Mouse (Mus musculus) liver, embryonic 14.5 days (tissue): ENCODE measurements at regions not wholly inside any gene's neighbourhood (a gene's known extent, or its start where the extent isn't known, plus 50 kb on each side); places are given as distances from the start of the nearest gene placed in this dataset.

Experiments used
- ATAC-seq: fragments of 200-750 bp; cut with Nextera tagmentation; 2 replicates; pipeline ENCODE4 v1.8.0; 2017; ENCODE audit warnings: moderate number of reproducible peaks, mild to moderate bottlenecking, moderate library complexity; ENCODE audit not compliant: insufficient read depth
- DNase-seq, 3 experiments: peaks; one replicate each; pipeline ENCODE4 v3.0.0-alpha.2; 2012 to 2013; ENCODE audit warnings: low read depth in 3 of 3, low spot score in 3 of 3
- H3K27ac ChIP-seq: fragments of 300-500 bp; sonication (generic); 2 replicates; pipeline ENCODE4 v1.5.1; 2014; ENCODE audit warnings: moderate library complexity, mild to moderate bottlenecking, control low read depth, inconsistent platforms
- H3K27me3 ChIP-seq: fragments of 300-500 bp; sonication (generic); 2 replicates; pipeline ENCODE4 v1.6.1; 2014; ENCODE audit warnings: mild to moderate bottlenecking, low read length, moderate library complexity; ENCODE audit not compliant: control insufficient read depth, insufficient read depth
- H3K36me3 ChIP-seq: fragments of 300-500 bp; sonication (generic); replicated peaks from 2 replicates; pipeline ENCODE4 v1.6.1; 2014; ENCODE audit warnings: low read depth; ENCODE audit not compliant: control insufficient read depth, insufficient read depth
- H3K4me1 ChIP-seq, 2 experiments: fragments of 200-500 bp in 1 of 2; fragments of 300-500 bp in 1 of 2; sonication (generic) in 1 of 2; replicated peaks; 2 replicates each; pipeline ENCODE4 v1.6.1; 2012 to 2014; ENCODE audit warnings: antibody characterized with exemption in 1 of 2, inconsistent platforms in 1 of 2, low read length in 1 of 2; ENCODE audit not compliant: control insufficient read depth in 2 of 2, insufficient read depth in 2 of 2
- H3K4me2 ChIP-seq: fragments of 300-500 bp; sonication (generic); 2 replicates; pipeline ENCODE4 v1.6.1; 2014; ENCODE audit warnings: low read depth, mild to moderate bottlenecking, control low read depth, moderate library complexity
- H3K4me3 ChIP-seq, 2 experiments: fragments of 200-500 bp in 1 of 2; fragments of 300-500 bp in 1 of 2; sonication (generic) in 1 of 2; 2 replicates each; pipeline ENCODE4 v1.5.1; 2012 to 2014; ENCODE audit warnings: low read depth in 2 of 2, low read length in 2 of 2, mild to moderate bottlenecking in 2 of 2, control low read depth in 1 of 2, inconsistent platforms in 1 of 2, moderate library complexity in 1 of 2; ENCODE audit not compliant: insufficient read depth in 1 of 2
- H3K9ac ChIP-seq: fragments of 300-500 bp; sonication (generic); replicated peaks from 2 replicates; pipeline ENCODE4 v1.6.1; 2014; ENCODE audit warnings: mild to moderate bottlenecking, control low read depth, moderate library complexity
- H3K9me3 ChIP-seq: fragments of 300-500 bp; sonication (generic); 2 replicates; pipeline ENCODE4 v1.6.1; 2016; ENCODE audit warnings: low read length, mixed read lengths; ENCODE audit not compliant: control insufficient read depth
- CTCF ChIP-seq: IDR thresholded peaks from 2 replicates; pipeline ENCODE4 v1.5.1; 2016; ENCODE audit warnings: antibody characterized with exemption, low read depth, control low read depth
- EP300 ChIP-seq: IDR thresholded peaks from 2 replicates; pipeline ENCODE4 v1.6.1; 2016; ENCODE audit warnings: antibody characterized with exemption, low read depth
- WGBS: fragments of 180-500 bp; shearing (Covaris S2); extraction: QIAGEN DNeasy Blood & Tissue Kit; methylation state at CpG from one replicate; pipeline ENCODE4 v1.1.7; 2014; ENCODE audit not compliant: insufficient replicate concordance; 5-methylcytosine and 5-hydroxymethylcytosine counted together

GRCm38 (mm10) chr4:127562602-127563001 is 204.6 kb upstream of the Gjb5 start:
- Histone ChIP-seq H3K4me3 (no peak overlapping the region), H3K36me3 (no peaks in the 10 kb centered on the region), H3K9me3 (no peaks in the 10 kb centered on the region), H3K27ac (no peak overlapping the region), H3K4me2 (no peak overlapping the region), H3K27me3 (no peaks in the 10 kb centered on the region), H3K9ac (no peak overlapping the region), H3K4me1 (no peaks in the 10 kb centered on the region)
- TF ChIP-seq CTCF (no peak), EP300 (no peak)
- ATAC-seq (no peak), DNase-seq (no peak)
- WGBS: 68% methylated on average over 5 of the region's 5 CpGs

- WGBS: 58% methylated on average over 7 of the region's 7 CpGs
- Histone ChIP-seq H3K9ac (no peak overlapping the region), H3K9me3 (no peaks in the 10 kb centered on the region; the same call in 1 of the 2 replicates), H3K27me3 (no peaks in the 10 kb centered on the region), H3K4me1 (no peaks in the 10 kb centered on the region), H3K27ac (no peak overlapping the region), H3K36me3 (no peaks in the 10 kb centered on the region), H3K4me3 (no peak overlapping the region), H3K4me2 (no peak overlapping the region)
- no peak for TF ChIP-seq CTCF
- no peak for TF ChIP-seq EP300
- DNase-seq (no peak), ATAC-seq (no peak)
Measured at GRCm38 (mm10) chr4:127558572-127558971, 200.6 kb upstream of the Gjb5 start.

DNA sequence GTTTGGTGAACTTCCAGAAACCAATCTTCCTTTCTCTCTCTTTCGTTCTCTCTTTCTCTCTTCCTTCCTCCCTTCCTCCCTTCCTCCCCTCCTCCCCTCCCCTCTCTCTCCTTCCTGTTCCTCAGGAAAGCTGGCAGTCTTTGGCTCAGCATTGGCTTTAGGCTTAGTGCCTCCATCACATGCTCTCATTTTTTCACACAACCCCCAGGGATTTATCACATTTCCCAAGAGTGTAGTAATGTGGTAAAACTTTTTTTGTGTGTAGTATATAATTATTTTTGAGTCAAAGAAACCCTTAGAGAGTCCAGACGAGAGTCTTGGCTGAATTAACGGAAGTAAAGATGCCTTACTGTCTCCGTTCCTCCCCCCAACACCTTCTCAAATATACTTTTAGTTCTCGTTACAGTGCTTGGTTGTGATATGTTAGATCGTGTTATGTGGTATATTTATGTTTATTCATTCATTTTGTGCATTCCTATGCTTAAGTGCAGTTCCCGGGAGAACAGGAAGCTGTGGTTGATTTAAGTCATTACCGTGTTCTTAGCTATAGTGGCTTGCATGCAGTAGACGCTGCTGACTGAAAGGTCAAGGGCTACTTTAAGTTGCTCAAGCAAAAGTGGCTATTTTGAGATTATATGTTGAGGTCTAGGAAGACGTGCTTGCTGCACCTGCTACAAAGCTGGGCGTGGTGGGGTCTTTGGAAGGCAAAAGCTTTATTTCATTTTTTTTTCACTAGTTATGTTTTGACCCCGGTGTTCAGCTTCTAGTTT is 194.7 kb upstream of the Gjb5 start:
- no peaks in the 10 kb centered on the region for H3K4me1 ChIP-seq
- 39% methylated on average over 12 of the region's 12 CpGs for WGBS
- H3K9ac ChIP-seq: no peak overlapping the region
- no peak for DNase-seq
- ATAC-seq: no peak
- no peak overlapping the region for H3K4me2 ChIP-seq
- no peak overlapping the region for H3K4me3 ChIP-seq
- no peaks in the 10 kb centered on the region for H3K27me3 ChIP-seq
- H3K9me3 ChIP-seq: no peaks in the 10 kb centered on the region; the same call in 1 of the 2 replicates
- no peaks in the 10 kb centered on the region for H3K36me3 ChIP-seq
- TF ChIP-seq CTCF (no peak), EP300 (no peak)
- H3K27ac ChIP-seq: no peak overlapping the region

DNA sequence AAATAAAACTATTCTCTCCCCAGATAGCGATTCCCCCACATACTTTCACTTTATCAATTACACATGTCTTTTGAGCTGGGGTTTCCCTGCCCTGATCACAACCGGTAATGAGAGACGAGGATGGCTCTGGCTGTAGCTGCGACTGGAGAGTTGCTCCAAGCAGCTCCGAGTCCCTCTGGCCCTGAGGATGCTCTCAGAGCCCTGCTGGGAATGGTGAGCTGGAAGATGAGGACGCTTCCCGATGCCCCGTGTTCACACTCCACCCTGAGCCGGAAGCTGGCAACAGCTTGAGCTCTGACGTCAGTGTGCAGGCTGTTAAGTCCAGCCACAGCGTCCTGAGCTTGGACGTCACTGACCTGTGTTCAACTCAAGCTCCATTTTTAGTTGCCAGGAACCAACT is 191.6 kb upstream of the Gjb5 start:
- Histone ChIP-seq H3K4me2 (no peak overlapping the region), H3K36me3 (no peaks in the 10 kb centered on the region), H3K4me1 (no peaks in the 10 kb centered on the region), H3K27me3 (no peaks in the 10 kb centered on the region), H3K27ac (no peak overlapping the region), H3K9ac (no peak overlapping the region), H3K4me3 (no peak overlapping the region), H3K9me3 (no peaks in the 10 kb centered on the region)
- no peak for ATAC-seq
- TF ChIP-seq CTCF (no peak), EP300 (no peak)
- no peak for DNase-seq
- 36% methylated on average over 12 of the region's 12 CpGs for whole genome bisulfite sequencing

DNA sequence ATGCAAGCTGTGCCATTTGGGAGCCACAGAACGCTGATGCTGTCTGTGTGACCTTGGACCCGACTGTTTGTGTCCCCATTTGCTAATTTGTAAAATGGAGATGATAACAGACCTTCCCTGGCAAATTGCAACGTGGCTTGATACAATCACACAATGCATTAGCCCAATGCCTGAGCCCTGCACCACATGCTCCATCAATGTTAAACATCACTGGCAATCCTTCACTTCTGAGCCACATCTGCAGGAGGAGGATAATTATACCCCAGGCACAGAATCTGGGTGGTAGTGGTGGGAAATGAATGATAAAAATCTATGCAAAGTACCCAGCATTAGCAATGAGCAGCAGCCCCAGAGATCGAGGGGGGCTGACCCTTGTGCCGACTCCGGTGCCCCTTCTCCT is 191.0 kb upstream of the Gjb5 start:
- TF ChIP-seq CTCF (no peak), EP300 (no peak)
- DNase-seq (no peak), ATAC-seq (no peak)
- no peak overlapping the region for H3K4me2 ChIP-seq
- no peaks in the 10 kb centered on the region for H3K9me3 ChIP-seq
- 48% methylated on average over 6 of the region's 6 CpGs for WGBS
- no peak overlapping the region for H3K9ac ChIP-seq
- no peak overlapping the region for H3K4me3 ChIP-seq
- no peaks in the 10 kb centered on the region for H3K36me3 ChIP-seq
- no peak overlapping the region for H3K27ac ChIP-seq
- H3K27me3 ChIP-seq: no peaks in the 10 kb centered on the region
- H3K4me1 ChIP-seq: no peaks in the 10 kb centered on the region
